Mouse (Mus musculus): ENCODE measurements around the gene Gm9887.
A peak's percentile ranks its signal among the peaks of the same experiment; 100 is the strongest.

Gm9887 gene

GRCm38 (mm10) chr12:69360655-69360996 lies 11.6 kb downstream of the Gm9887 start:
- DNase-seq (ENCODE audit: low spot score), result no peak

DNA sequence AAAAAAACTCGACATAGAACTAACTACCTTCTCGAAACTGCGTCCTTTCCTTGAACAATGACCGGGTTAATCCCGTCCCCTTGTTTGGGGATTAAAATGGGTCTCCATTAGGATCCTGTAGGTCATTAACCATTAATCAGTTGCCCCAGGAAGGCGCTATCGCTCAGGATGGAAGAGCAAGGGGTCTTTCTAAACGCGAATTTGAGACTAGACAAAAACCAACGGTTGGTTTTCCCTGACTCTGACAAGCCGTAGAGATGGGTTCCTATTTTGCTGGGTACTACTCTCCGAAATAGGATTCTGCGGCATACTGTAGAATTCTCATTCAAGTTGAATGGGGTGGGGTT lies 15.0 kb downstream of the Gm9887 start:
- no peak for DNase-seq (ENCODE audit: low spot score)

DNA sequence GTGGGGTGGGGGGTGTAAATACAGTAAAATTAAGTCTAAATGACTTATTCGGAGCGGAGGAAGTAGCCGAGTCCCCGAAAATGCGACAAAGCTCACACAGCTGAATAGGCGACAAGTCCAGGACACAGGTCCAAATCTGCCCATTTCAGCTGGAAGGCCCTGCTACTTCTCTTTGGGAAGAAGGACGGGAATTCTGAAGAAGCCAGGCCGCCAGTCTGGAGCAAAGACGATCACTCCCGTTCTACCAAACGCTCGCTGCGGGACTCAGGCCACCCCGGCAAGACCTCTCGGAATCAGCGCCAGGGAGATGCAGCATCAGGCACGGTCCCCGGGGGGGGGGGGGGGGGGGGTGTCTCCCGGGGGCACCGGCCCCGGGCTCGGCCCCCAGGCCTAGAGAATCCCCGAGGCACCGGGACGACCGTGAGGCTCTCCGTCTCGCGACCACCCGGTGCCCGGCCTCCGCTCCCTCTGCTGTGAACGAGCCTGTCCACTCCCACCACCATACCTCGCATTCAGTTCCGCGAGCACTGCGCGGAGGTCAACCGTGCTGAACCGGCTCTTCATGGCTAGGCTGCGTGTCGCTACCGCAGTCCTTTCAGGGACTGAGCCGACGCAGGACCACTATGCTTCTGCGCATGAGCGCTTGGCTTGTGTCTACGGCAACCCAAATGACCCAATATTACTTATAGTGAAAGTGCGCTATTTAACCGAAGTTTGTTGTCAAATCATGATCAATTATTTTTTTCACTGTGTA lies 15.5 kb downstream of the Gm9887 start, which contains the start of gene Nemf:
Nemf (minus strand) TSS at position 620 of the 754 bp plus-strand sequence.
- peak; percentile 79 for DNase-seq (ENCODE audit: low spot score)

- DNase-seq (ENCODE audit: low spot score), result no peak
These were observed 20.6 kb downstream of the Gm9887 start for GRCm38 (mm10) chr12:69351685-69352084.

DNA sequence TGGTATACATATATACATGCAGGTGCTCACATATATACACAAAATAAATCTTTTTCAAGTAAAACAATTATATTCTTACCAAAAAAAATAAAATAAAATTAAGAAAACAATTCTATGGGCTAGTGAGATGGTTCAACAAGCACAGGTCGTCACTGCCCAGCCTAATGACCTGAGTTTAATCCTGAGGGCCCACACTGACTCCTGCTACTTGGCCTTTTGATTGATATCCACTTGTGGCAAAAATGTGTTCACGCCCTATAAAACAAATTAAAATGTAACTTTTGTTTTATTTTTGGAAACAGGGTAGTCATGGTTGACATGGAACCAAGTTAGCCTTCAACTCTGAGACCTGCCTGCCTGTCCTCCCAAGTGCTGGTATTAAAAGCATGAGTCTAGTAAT lies 22.3 kb downstream of the Gm9887 start:
- DNase-seq (ENCODE audit: low spot score), result no peak

DNA sequence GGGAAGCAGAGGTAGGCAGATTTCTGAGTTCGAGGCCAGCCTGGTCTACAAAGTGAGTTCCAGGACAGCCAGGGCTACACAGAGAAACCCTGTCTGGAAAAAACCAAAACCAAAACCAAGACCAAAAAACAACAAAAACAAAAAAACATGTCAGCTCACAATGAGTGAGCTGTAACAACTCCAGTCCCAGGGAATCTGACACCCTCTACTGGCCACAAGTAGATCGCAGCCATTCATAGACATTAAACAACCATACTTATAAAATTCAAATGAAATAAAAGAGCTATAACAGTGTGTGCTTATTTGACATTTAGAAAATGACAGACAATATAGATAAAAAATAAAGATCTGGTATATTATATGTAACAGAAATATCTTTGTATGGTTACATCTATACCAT lies 38.7 kb downstream of the Gm9887 start:
- DNase-seq (ENCODE audit: low spot score), result no peak

DNA sequence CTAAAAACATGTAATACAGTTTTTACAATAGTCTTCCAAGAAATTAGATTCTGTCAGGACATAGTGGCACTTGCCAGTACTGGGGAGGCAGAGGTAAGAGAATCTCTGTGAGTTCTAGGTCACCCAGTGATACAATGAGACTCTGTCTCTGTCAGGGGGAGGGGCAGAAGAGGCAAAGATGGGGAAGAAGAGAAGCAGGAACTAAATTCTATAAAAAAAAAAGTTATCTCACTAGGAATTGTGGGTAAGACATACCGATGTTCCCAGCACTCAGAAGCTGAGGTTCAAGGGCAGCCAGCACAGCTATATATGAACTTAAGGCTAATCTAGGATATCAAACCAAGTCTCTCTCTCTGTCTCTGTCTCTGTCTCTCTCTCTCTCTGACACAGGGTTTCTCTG lies 40.1 kb downstream of the Gm9887 start:
- no peak for DNase-seq (ENCODE audit: low spot score)

- DNase-seq (ENCODE audit: low spot score), result no peak
These were observed 41.1 kb downstream of the Gm9887 start for GRCm38 (mm10) chr12:69331187-69331586.

Data from ovary, postnatal 10 days (tissue).